Mouse (Mus musculus): ENCODE results near the gene Cdc14a.

Gene Cdc14a

GRCm38 (mm10) chr3:116373196-116373595, 50.6 kb downstream of the Cdc14a start:
- no peak for DNase-seq (ENCODE audit: low read depth, low spot score)

GRCm38 (mm10) chr3:116368868-116369437, 54.9 kb downstream of the Cdc14a start:
- no peak for DNase-seq (ENCODE audit: low read depth, low spot score)

DNA sequence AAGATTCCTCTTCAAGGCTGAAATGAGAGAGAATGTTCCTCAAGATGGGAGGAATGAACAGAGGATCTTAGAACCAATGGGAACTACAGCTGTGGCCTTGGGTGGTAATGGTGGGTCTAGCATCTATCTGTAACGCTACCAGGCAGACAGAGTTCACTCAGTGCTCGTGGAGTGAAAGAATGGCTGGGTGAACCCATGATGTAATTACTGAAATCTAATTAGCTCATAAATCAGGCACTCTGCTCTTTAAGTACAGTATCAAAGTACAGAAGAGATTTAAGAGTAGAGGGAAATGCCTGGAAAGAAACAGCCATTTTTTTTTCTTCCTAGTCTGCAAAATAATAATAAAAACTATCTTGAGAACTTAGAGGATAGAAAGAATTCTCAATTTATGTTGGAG, 57.7 kb downstream of the Cdc14a start:
- no peak for DNase-seq (ENCODE audit: low read depth, low spot score)

GRCm38 (mm10) chr3:116361906-116362305, 61.9 kb downstream of the Cdc14a start:
- no peak for DNase-seq (ENCODE audit: low read depth, low spot score)

DNA sequence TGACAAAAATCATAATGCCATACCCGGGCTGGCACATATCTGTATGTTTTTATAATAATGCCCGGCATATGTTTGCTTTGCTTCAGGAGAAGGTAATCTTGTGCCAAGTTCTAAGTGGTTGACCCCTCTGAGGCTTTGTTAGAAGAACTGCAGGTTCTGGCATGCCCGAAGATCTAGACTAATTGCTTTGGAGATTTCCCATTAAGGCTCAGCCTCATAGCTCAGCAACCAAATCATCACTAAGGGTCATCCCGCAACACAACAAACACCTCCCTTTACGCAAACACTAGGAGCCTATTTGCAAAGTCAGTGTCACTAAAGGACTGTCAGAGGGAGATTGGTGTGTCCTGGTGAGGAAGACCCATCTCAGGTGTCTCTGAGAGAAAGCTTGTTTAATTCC, 62.7 kb downstream of the Cdc14a start:
- no peak for DNase-seq (ENCODE audit: low read depth, low spot score)

GRCm38 (mm10) chr3:116357866-116358265, 66.0 kb downstream of the Cdc14a start:
- no peak for DNase-seq (ENCODE audit: low read depth, low spot score)

DNA sequence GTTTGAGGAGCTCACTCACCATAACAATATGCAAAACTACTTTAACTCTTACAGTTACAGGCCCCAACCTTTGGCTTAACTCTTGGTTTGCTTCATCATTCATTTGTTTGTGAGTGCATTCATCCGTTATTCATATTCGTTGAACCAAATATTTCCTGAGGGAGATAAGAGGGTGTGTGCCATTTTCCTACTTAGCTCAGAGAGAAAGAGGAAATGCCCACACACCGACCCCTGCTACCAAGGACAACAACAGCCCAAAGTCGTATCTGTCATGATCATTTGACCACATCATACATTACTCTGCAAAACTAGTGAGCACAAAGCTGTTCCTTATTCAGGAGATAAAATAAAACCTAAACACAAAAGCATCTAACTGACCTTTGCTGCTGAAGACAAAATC, 66.7 kb downstream of the Cdc14a start:
- no peak for DNase-seq (ENCODE audit: low read depth, low spot score)

DNA sequence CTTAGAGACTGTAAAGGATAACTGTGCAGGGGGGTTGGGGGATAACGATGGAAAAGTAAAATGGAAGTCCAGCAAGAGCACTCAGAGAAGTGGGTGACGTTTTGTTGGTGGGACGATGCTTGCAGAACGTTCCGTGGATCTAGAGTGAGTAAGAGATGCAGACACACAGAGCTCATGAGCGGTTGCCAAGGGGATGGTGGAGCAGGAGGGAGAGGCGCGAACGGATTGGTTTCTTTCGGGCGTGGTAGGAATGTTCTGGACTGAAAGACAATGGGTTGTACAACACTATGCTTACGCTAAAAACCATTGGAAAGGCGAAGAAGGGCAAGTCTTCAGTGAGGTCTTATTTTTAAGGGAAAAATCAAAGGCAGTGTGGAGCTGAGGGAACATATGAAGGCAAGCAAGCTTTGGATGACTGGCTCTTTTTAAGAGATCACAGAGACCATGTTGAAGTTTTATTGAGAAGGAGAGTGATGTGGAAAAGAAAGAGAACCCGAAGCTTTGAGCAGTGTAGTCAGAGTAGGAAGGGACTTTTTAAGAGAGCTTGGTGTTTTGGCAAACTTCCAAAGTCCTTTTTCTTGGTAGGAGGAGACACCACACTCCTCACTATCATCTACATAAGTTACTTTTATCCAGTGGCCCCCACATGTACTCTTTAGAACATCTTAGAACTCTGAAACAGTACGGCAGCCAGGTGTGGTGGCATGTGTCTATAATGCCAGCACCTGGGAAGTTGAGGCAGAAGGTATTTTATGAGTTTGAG, 68.6 kb downstream of the Cdc14a start:
- DNase-seq (ENCODE audit: low read depth, low spot score), result peak; percentile 78

DNA sequence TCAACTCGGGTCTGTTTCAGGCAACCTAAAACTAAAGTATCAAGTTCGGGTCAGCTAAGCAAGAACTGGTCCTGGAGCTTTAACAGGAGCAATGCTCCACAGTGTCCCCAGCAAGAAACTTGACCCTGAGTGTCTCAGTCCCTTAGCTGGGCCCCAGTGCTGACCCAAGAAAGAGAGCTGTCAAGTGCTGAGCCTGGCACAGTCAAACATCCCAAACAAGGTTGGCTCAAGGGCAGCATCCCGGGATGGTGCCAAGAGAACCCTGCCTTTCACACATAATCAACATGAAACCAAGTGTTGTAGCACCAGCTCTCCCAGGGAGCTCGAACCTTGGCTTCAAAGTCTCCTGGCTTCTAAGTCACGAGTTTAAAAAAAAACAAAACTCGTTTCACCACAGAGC, 71.3 kb downstream of the Cdc14a start:
- DNase-seq (ENCODE audit: low read depth, low spot score), result no peak

DNA sequence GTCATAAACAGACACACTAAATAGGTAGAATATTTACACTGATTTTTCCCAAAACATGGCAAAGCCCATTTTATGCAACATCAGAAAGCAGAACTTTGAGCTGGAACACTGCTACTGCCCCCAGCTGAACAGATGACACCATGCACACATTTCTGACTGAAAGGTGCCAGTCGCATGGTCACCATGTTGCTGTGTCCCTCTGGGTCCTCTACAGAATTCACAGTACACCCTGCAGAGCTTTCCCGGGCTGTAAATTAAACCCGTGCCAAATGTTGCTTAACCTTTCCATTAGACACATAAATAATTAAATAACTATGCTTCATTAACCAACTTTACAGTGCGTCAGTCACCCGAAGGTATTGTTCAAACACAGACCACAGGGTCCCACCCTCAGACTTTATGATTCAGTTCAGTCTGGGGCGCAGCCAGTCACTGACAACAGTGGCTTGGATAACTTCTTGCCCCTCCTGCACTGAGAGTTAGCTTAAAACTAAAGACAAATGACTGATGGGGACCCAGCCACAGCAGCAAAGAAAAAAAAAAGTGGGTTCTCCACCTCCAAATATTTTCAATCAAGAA, 73.4 kb downstream of the Cdc14a start:
- DNase-seq (ENCODE audit: low read depth, low spot score), result no peak

- peak; percentile 62 for DNase-seq (ENCODE audit: low read depth, low spot score)
Observed at GRCm38 (mm10) chr3:116347571-116347970, 76.3 kb downstream of the Cdc14a start.

DNA sequence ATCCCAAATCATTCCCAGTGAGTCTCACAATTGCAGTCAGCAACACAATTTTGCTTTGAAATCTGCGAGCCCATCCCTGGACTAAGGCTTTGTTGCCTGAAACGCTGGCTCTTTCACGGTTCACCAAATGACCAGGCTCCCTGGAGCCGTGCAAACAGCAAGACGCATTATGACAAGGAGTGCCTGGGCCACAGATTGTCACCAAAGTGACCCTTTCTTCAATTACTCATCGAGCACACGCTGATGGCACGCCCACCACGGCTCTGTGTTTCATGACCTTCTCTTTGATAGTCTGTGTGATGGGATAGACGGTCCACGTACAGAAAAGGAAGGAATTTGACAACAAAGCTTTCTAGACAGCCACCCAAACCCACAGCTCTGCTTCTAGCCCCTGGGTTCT, 78.6 kb downstream of the Cdc14a start:
- no peak for DNase-seq (ENCODE audit: low read depth, low spot score)

GRCm38 (mm10) chr3:116342251-116342650, 81.6 kb downstream of the Cdc14a start:
- DNase-seq (ENCODE audit: low read depth, low spot score), result peak; percentile 82

DNA sequence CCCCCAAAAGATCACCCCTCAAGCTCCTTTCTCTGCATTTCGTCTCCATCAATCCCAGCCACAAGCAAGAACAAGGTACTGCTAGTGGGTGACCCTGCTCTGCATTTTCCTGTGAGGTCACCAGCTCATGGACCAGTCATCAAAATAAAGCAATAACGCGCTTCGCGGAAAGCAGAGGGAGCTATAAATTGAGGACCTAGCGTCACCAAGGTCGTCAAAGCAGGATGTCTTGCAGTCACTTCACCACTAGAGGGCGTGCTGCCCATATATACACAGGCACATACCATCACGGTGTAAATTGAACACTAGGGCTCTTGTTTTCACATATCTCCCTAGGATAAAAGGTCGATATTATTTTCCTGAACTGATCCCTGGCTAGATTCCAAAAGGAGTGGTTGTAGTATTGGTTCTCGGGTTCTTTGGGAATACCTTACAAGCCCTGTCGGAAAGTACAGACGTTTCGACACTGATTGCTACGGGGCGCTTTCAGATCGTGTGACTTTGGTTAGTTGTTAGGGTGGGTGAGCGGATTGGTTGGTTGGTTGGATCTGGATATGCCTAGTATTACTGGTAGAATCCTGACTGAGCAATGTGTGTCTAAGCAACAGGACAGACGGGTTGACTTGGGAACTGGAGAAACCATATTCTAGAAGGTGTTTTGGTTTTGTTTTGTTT, 82.7 kb downstream of the Cdc14a start:
- DNase-seq (ENCODE audit: low read depth, low spot score), result peak; percentile 92

DNA sequence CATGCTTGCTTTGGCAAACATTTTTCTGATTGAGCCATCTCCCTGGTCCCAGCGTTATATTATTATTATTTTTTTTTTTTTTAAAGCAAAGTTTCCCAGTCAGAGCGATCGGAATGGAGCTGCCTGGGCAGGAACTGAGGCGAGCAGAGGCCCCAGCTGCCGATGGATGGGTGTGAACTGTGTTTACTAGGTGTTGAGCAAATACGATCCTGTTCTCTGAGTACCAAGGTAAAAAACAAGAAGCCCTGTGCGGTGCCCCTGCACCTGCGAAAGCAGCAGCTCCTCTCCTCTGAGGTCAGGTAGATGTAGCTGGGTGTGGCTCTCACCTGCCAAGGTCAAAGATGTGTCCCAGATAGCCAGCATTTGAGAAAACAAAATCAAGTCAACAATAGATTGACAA, 83.6 kb downstream of the Cdc14a start:
- DNase-seq (ENCODE audit: low read depth, low spot score), result peak; percentile 6

- DNase-seq (ENCODE audit: low read depth, low spot score), result no peak
Observed at GRCm38 (mm10) chr3:116338616-116339015, 85.2 kb downstream of the Cdc14a start.

- DNase-seq (ENCODE audit: low read depth, low spot score), result no peak
Observed at GRCm38 (mm10) chr3:116337840-116338239, 86.0 kb downstream of the Cdc14a start.

DNA sequence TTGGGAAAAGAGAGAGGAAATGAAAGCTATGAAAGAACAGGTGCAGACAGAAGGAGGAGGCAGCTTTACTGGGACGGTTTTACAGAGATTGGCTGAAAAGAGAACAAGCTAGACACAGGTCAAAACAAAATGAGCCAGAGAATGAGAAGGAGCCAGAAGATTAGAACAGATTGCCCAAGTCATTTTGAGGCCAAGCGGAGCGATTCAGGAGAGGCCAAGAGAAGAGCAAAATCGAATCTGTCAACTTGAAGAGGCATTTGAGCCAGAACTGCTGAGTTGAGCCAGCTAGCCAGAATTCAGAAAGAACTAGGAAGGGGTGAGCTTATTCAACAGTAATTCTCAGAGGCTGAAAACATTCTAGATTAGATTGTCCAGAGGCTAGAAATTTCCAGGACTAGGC, 88.8 kb downstream of the Cdc14a start:
- DNase-seq (ENCODE audit: low read depth, low spot score), result no peak

DNA sequence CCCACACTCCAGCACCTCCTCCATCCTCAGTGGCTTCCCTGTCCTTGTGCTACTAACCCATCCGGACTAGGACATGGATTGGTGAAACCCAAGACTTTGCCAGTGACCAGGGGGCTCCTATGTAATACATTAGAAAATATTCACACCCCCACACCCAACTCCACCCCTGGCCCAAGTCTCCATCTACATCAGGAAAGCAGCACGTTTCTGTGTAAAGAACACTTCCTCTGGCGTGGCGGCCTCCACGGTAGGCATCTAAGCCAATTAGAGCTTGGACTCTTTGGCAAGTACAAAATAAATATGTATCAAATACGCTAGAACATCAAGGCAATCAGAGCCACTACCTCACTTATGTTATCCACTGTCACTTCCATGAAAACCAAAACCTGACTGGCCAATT, 90.1 kb downstream of the Cdc14a start:
- no peak for DNase-seq (ENCODE audit: low read depth, low spot score)

- peak; percentile 72 for DNase-seq (ENCODE audit: low read depth, low spot score)
Observed at GRCm38 (mm10) chr3:116333229-116333628, 90.6 kb downstream of the Cdc14a start.

DNA sequence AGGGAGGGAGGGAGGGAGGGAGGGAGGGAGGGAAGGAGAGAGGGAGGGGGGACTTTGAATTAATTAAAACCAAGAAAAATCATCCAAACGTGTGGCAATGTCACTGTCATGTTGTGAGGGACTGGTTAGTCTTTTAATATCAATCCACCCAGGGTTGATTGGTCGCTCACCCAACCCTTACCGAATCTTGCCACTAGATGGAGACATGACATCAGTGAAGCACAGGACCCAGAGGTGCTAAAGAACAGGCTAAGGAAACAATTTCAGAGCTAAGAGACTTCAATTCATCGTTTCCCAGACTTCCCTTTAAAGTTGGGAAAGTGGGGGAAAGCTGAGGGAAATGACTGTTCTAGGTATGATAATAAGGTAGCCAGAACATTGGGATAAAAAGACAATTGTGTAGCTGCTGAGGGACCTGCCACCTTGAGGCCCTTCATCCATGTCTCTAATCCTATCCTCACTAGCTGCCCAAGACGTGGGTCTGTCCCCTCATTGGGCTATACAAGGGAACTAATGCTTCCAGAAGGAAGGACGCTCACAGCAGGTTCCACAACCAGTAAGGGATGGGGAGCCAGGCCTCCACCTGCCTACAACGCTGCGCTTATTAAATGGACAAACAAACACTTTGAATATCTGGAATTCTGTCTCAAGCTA, 91.9 kb downstream of the Cdc14a start:
- DNase-seq (ENCODE audit: low read depth, low spot score), result peak; percentile 75

- peak; percentile 13 for DNase-seq (ENCODE audit: low read depth, low spot score)
Observed at GRCm38 (mm10) chr3:116329976-116330375, 93.9 kb downstream of the Cdc14a start.
